Mouse (Mus musculus): Measurements from ENCODE around the gene Olfr810.

- TF ChIP-seq CTCF (IDR thresholded peaks at IDR 0.05; ENCODE audit: borderline replicate concordance, insufficient read depth, low read depth, low read length) (no peak), POLR2A (IDR thresholded peaks at IDR 0.05; ENCODE audit: borderline replicate concordance, insufficient read depth, low read length) (no peak)
Observed at GRCm38 (mm10) chr10:129804296-129804695, 9.6 kb upstream of the Olfr810 start, which contains the start of gene Olfr811.

All from cerebellum, adult 2 months (tissue).